Mouse (Mus musculus): Measurements from ENCODE around the gene Avpr1b. TPM values are rescaled to one million over a fixed set of nuclear protein-coding genes. Genes with fewer than 3 reads are reported as not detected.

Gene Avpr1b
- polyA plus RNA-seq, 1 experiment from 2014 or later: not detected

- Histone ChIP-seq H3K4me2 (replicated peaks; ENCODE audit: low read depth, low read length) (no peak overlapping the region), H3K27me3 (ENCODE audit: control insufficient read depth, insufficient read depth, low read length) (no peaks in the 10 kb centered on the region), H3K4me1 (ENCODE audit: control insufficient read depth, insufficient read depth, low read length) (no peaks in the 10 kb centered on the region), H3K4me3 (ENCODE audit: low read length) (no peak overlapping the region), H3K9me3 (ENCODE audit: control insufficient read depth, low read length) (no peaks in the 10 kb centered on the region), H3K36me3 (ENCODE audit: control insufficient read depth, insufficient read depth, low read length) (no peaks in the 10 kb centered on the region), H3K27ac (ENCODE audit: low read depth, low read length) (no peak overlapping the region), H3K9ac (ENCODE audit: low read depth, low read length) (no peak overlapping the region)
- ATAC-seq (ENCODE audit: low FRiP score, low TSS enrichment): no peak
These were observed 35.5 kb downstream of the Avpr1b start for GRCm38 (mm10) chr1:131634495-131634894.

DNA sequence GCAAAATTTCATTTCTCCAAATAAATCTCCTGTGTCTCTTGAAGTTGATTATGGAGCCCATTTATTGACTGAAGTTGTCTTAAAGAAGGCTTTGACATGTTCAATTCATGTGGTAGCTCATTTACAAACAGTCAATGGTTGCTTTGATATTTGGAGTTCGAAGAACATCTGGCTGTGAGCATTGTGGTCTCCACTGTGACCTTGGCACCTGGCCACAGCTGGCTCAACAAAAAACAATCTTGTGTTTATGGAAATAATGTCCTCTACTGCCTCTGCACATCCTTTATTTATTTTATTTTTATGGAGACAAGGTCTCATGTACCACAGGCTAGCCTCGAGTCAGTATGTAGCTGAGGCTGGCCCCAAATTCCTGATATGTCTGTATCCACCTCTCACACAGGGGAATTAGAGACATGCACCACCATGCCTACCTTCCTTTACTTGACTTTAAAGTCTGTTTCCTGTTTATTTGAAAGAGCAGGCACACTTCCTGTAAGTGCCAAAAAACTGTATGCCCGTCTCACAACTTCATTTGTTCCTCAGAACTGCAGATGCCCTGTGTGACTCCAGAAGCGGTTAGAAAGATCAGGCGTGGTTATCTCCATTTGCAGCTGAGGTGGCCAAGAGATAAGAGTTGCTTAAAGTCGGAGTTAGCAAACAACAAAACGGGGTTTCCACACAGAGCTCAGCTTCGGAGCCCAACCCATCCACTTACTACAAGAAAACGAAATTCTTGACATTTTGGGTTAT is 38.9 kb downstream of the Avpr1b start, which contains the start of gene Ctse:
TSS of gene Ctse (plus strand) at position 516 of the 750 bp plus-strand sequence.
- no peaks in the 10 kb centered on the region for H3K36me3 ChIP-seq (ENCODE audit: control insufficient read depth, insufficient read depth, low read length)
- H3K9ac ChIP-seq (ENCODE audit: low read depth, low read length): no peak within 1 kb of the TSS
- H3K27me3 ChIP-seq (ENCODE audit: control insufficient read depth, insufficient read depth, low read length): no peaks in the 10 kb centered on the region
- H3K4me3 ChIP-seq (ENCODE audit: low read length): no peak within 1 kb of the TSS
- H3K4me1 ChIP-seq (ENCODE audit: control insufficient read depth, insufficient read depth, low read length): no peaks in the 10 kb centered on the region
- ATAC-seq (ENCODE audit: low FRiP score, low TSS enrichment): no peak
- H3K27ac ChIP-seq (ENCODE audit: low read depth, low read length): no peak within 1 kb of the TSS
- no peaks in the 10 kb centered on the region for H3K9me3 ChIP-seq (ENCODE audit: control insufficient read depth, low read length)
- no peak within 1 kb of the TSS for H3K4me2 ChIP-seq (replicated peaks; ENCODE audit: low read depth, low read length)
- WGBS: 84% methylated on average over 9 of the region's 9 CpGs

- Histone ChIP-seq H3K27me3 (ENCODE audit: control insufficient read depth, insufficient read depth, low read length) (no peaks in the 10 kb centered on the region), H3K4me1 (ENCODE audit: control insufficient read depth, insufficient read depth, low read length) (no peaks in the 10 kb centered on the region), H3K9me3 (ENCODE audit: control insufficient read depth, low read length) (no peaks in the 10 kb centered on the region), H3K9ac (ENCODE audit: low read depth, low read length) (no peak overlapping the region), H3K4me2 (replicated peaks; ENCODE audit: low read depth, low read length) (no peak overlapping the region), H3K36me3 (ENCODE audit: control insufficient read depth, insufficient read depth, low read length) (no peaks in the 10 kb centered on the region), H3K27ac (ENCODE audit: low read depth, low read length) (no peak overlapping the region), H3K4me3 (ENCODE audit: low read length) (no peak overlapping the region)
- ATAC-seq (ENCODE audit: low FRiP score, low TSS enrichment): no peak
- 86% methylated on average over 9 of the region's 9 CpGs for WGBS
These were observed 39.7 kb downstream of the Avpr1b start for GRCm38 (mm10) chr1:131638541-131639421.

GRCm38 (mm10) chr1:131640062-131640461 is 41.0 kb downstream of the Avpr1b start:
- no peak overlapping the region for H3K27ac ChIP-seq (ENCODE audit: low read depth, low read length)
- ATAC-seq (ENCODE audit: low FRiP score, low TSS enrichment): no peak
- no peaks in the 10 kb centered on the region for H3K4me1 ChIP-seq (ENCODE audit: control insufficient read depth, insufficient read depth, low read length)
- 76% methylated on average over 4 of the region's 4 CpGs for WGBS
- no peaks in the 10 kb centered on the region for H3K36me3 ChIP-seq (ENCODE audit: control insufficient read depth, insufficient read depth, low read length)
- H3K9me3 ChIP-seq (ENCODE audit: control insufficient read depth, low read length): no peaks in the 10 kb centered on the region
- no peak overlapping the region for H3K4me2 ChIP-seq (replicated peaks; ENCODE audit: low read depth, low read length)
- no peak overlapping the region for H3K9ac ChIP-seq (ENCODE audit: low read depth, low read length)
- H3K27me3 ChIP-seq (ENCODE audit: control insufficient read depth, insufficient read depth, low read length): no peaks in the 10 kb centered on the region
- no peak overlapping the region for H3K4me3 ChIP-seq (ENCODE audit: low read length)

DNA sequence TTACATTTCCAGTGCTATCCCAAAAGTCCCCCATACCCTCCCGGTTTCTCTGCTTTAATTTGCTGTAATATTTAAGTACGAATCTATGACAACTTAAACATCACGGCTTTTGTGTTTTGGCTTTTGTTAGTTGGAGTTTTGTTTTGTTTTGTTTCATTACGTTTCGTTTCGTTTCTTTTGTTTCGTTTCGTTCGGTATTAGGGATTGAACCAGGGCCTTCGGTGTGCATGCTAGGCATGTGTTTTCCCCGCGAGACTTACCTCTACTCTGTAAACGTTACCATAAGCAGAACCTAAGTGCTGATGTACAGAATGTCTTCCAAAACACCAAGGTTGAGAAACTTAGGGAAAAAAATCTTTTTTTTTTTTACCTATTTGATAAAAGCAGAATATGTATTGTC is 42.5 kb downstream of the Avpr1b start:
- H3K4me2 ChIP-seq (replicated peaks; ENCODE audit: low read depth, low read length): no peak overlapping the region
- WGBS: 94% methylated on average over 13 of the region's 13 CpGs
- no peak overlapping the region for H3K9ac ChIP-seq (ENCODE audit: low read depth, low read length)
- H3K27me3 ChIP-seq (ENCODE audit: control insufficient read depth, insufficient read depth, low read length): no peaks in the 10 kb centered on the region
- H3K27ac ChIP-seq (ENCODE audit: low read depth, low read length): no peak overlapping the region
- no peak overlapping the region for H3K4me3 ChIP-seq (ENCODE audit: low read length)
- ATAC-seq (ENCODE audit: low FRiP score, low TSS enrichment): no peak
- no peaks in the 10 kb centered on the region for H3K9me3 ChIP-seq (ENCODE audit: control insufficient read depth, low read length)
- H3K36me3 ChIP-seq (ENCODE audit: control insufficient read depth, insufficient read depth, low read length): no peaks in the 10 kb centered on the region
- H3K4me1 ChIP-seq (ENCODE audit: control insufficient read depth, insufficient read depth, low read length): no peaks in the 10 kb centered on the region

DNA sequence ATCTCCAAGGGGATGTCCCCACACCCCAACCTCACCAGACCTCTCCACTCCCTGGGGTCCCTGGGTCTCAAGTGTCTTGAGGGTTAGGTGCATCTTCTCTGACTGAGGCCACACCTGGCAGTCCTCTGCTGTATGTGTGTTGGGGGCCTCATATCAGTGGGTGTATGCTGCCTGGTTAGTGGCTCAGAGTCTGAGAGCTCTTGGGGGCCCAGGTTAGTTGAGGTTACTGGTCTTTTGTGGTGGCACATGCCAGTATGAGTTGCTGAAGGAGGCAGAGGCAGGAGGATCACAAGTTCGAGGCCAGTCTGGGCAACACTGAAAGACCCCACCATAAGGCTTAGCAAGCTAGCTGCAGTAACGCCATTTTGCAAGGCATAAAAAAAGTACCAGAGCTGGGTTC is 43.2 kb downstream of the Avpr1b start:
- no peaks in the 10 kb centered on the region for H3K36me3 ChIP-seq (ENCODE audit: control insufficient read depth, insufficient read depth, low read length)
- no peaks in the 10 kb centered on the region for H3K9me3 ChIP-seq (ENCODE audit: control insufficient read depth, low read length)
- H3K9ac ChIP-seq (ENCODE audit: low read depth, low read length): no peak overlapping the region
- no peaks in the 10 kb centered on the region for H3K4me1 ChIP-seq (ENCODE audit: control insufficient read depth, insufficient read depth, low read length)
- no peak for ATAC-seq (ENCODE audit: low FRiP score, low TSS enrichment)
- no peak overlapping the region for H3K27ac ChIP-seq (ENCODE audit: low read depth, low read length)
- H3K4me2 ChIP-seq (replicated peaks; ENCODE audit: low read depth, low read length): no peak overlapping the region
- H3K4me3 ChIP-seq (ENCODE audit: low read length): no peak overlapping the region
- no peaks in the 10 kb centered on the region for H3K27me3 ChIP-seq (ENCODE audit: control insufficient read depth, insufficient read depth, low read length)
- 94% methylated on average over 2 of the region's 2 CpGs for WGBS

- H3K9ac ChIP-seq (ENCODE audit: low read depth, low read length): no peak overlapping the region
- no peak overlapping the region for H3K4me2 ChIP-seq (replicated peaks; ENCODE audit: low read depth, low read length)
- no peak for ATAC-seq (ENCODE audit: low FRiP score, low TSS enrichment)
- H3K4me3 ChIP-seq (ENCODE audit: low read length): no peak overlapping the region
- H3K4me1 ChIP-seq (ENCODE audit: control insufficient read depth, insufficient read depth, low read length): no peaks in the 10 kb centered on the region
- no peak overlapping the region for H3K27ac ChIP-seq (ENCODE audit: low read depth, low read length)
- 76% methylated on average over 11 of the region's 12 CpGs for WGBS
- H3K36me3 ChIP-seq (ENCODE audit: control insufficient read depth, insufficient read depth, low read length): no peaks in the 10 kb centered on the region
- H3K9me3 ChIP-seq (ENCODE audit: control insufficient read depth, low read length): no peaks in the 10 kb centered on the region
- H3K27me3 ChIP-seq (ENCODE audit: control insufficient read depth, insufficient read depth, low read length): no peaks in the 10 kb centered on the region
These were observed 53.8 kb downstream of the Avpr1b start for GRCm38 (mm10) chr1:131652670-131653443.

- WGBS: 83% methylated on average over 6 of the region's 6 CpGs
These were observed 56.6 kb downstream of the Avpr1b start for GRCm38 (mm10) chr1:131655601-131656000.

More at GRCm38 (mm10) chr1:131655601-131656000, 56.6 kb downstream of the Avpr1b start:
- Histone ChIP-seq H3K36me3 (ENCODE audit: control insufficient read depth, insufficient read depth, low read length) (no peaks in the 10 kb centered on the region), H3K4me3 (ENCODE audit: low read length) (no peak overlapping the region), H3K27me3 (ENCODE audit: control insufficient read depth, insufficient read depth, low read length) (no peaks in the 10 kb centered on the region; the same call in 1 of the 2 replicates), H3K4me2 (replicated peaks; ENCODE audit: low read depth, low read length) (no peak overlapping the region), H3K4me1 (ENCODE audit: control insufficient read depth, insufficient read depth, low read length) (no peaks in the 10 kb centered on the region), H3K9ac (ENCODE audit: low read depth, low read length) (no peak overlapping the region), H3K27ac (ENCODE audit: low read depth, low read length) (no peak overlapping the region), H3K9me3 (ENCODE audit: control insufficient read depth, low read length) (no peaks in the 10 kb centered on the region)
- no peak for ATAC-seq (ENCODE audit: low FRiP score, low TSS enrichment)
